Mouse (Mus musculus): ENCODE measurements around the gene Smarcd3. TPM values are rescaled to one million over a fixed set of nuclear protein-coding genes. Genes with fewer than 3 reads are reported as not detected.

Smarcd3 gene
- total RNA-seq, 4 experiments from 2014 or later, result 14.3 to 42.2 (median 24.7) TPM

GRCm38 (mm10) chr5:24553621-24554244, 70.5 kb downstream of the Smarcd3 start:
- DNase-seq, result no peak

GRCm38 (mm10) chr5:24551317-24551688, 72.9 kb downstream of the Smarcd3 start:
- no peak for DNase-seq

- no peak for DNase-seq
Observed at GRCm38 (mm10) chr5:24550598-24551316, 73.5 kb downstream of the Smarcd3 start.

GRCm38 (mm10) chr5:24542643-24543042, 81.6 kb downstream of the Smarcd3 start:
- DNase-seq, result no peak

- no peak for DNase-seq
Observed at GRCm38 (mm10) chr5:24541144-24541569, 83.1 kb downstream of the Smarcd3 start.

Small RNAs within 50 kb of the gene (microRNA-seq; reads per million reads assigned to microRNA genes)
- gene Mir671, result 678 to 1,014 reads per million in 2 experiments

Other genes with a start within 250 kb of the Smarcd3 start
- gene Atg9b, start 232.3 kb downstream of the Smarcd3 start, total RNA-seq (2022), result 1 to 10 TPM in 1 of 4 experiments, under 1 TPM in 3; 0.55 to 1.3 (median 0.64) TPM
- 10 to 100 TPM; 73.5 to 97.6 (median 86.0) TPM for gene Abcb8, start 230.7 kb downstream of the Smarcd3 start, total RNA-seq (2022)
- under 1 TPM in 3 of 4 experiments, not detected in 1; 0.30 to 0.59 (median 0.55) TPM for gene Asic3, start 211.0 kb downstream of the Smarcd3 start, total RNA-seq (2022)
- gene Cdk5, start 200.9 kb downstream of the Smarcd3 start, total RNA-seq (2022), result 10 to 100 TPM; 43.2 to 66.8 (median 56.2) TPM
- 10 to 100 TPM; 53.0 to 84.3 (median 65.6) TPM for gene Slc4a2, start 200.6 kb downstream of the Smarcd3 start, total RNA-seq (2022)
- 100 to 1,000 TPM in 2 of 4 experiments, 10 to 100 TPM in 2; 96.8 to 117 (median 102) TPM for gene Fastk, start 179.1 kb downstream of the Smarcd3 start, total RNA-seq (2022)
- 10 to 100 TPM; 17.0 to 19.6 (median 17.7) TPM for gene Tmub1, start 176.6 kb downstream of the Smarcd3 start, total RNA-seq (2022)
- 100 to 1,000 TPM in 2 of 4 experiments, 10 to 100 TPM in 2; 86.3 to 117 (median 102) TPM for gene Agap3, start 172.2 kb downstream of the Smarcd3 start, total RNA-seq (2022)
- gene Gbx1, start 97.2 kb downstream of the Smarcd3 start, total RNA-seq (2022), result not detected
- under 1 TPM; 0.37 to 0.75 (median 0.59) TPM for gene Asb10, start 83.4 kb downstream of the Smarcd3 start, total RNA-seq (2022)
- gene 4931409K22Rik, start 67.6 kb downstream of the Smarcd3 start, total RNA-seq (2022), result not detected
- gene Abcf2, start 46.9 kb downstream of the Smarcd3 start, total RNA-seq (2022), result 10 to 100 TPM; 59.5 to 89.6 (median 75.2) TPM
- gene Chpf2, start 37.7 kb downstream of the Smarcd3 start, total RNA-seq (2022), result 10 to 100 TPM; 38.1 to 70.3 (median 57.1) TPM
- gene Nub1, start 61.1 kb upstream of the Smarcd3 start, total RNA-seq (2022), result 10 to 100 TPM; 72.3 to 74.6 (median 73.6) TPM
- 1 to 10 TPM; 2.5 to 3.5 (median 2.7) TPM for gene Wdr86, start 106.3 kb upstream of the Smarcd3 start, total RNA-seq (2022)
- 1 to 10 TPM in 1 of 4 experiments, not detected in 3; 5.3 TPM for gene Crygn, start 133.6 kb upstream of the Smarcd3 start, total RNA-seq (2022)
- 10 to 100 TPM; 72.1 to 80.4 (median 78.2) TPM for gene Rheb, start 218.2 kb upstream of the Smarcd3 start, total RNA-seq (2022)